Mouse (Mus musculus) heart, adult 2 months (tissue): ENCODE data around the gene Slc2a2.

Source experiments
- CTCF ChIP-seq: fragments of 200-600 bp; IDR thresholded peaks from 2 replicates; pipeline ENCODE4 v1.8.1; 2022; ENCODE audit warnings: antibody characterized with exemption, mild to moderate bottlenecking, moderate library complexity
- EP300 ChIP-seq: fragments of 200-500 bp; IDR thresholded peaks from 2 replicates; pipeline ENCODE4 v1.6.1; 2011; ENCODE audit warnings: low read depth, low read length, control low read depth; ENCODE audit not compliant: insufficient read depth
- POLR2A ChIP-seq: fragments of 200-500 bp; IDR thresholded peaks from 2 replicates; pipeline ENCODE4 v1.6.1; 2011; ENCODE audit warnings: mild to moderate bottlenecking, low read depth, low read length, control low read depth; ENCODE audit not compliant: insufficient read depth

DNA sequence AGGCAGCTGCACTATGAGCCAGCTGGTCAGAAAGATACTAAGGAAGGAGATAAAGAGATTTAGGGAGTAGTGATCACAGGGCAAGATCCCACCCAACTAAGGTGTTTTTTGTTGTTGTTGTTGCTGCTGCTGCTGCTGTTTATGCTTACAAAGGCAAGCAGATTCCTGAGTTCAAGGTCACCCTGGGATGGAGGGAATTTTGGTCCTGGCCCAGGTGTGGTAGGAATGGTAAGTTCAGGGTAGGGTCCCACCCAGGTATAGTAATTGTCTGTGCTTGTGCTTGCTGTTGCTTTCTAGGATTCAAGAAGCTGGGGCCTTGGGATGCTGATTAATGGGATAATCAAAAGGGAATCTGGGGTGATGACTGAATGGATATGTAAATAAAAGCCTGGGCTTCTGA is 51.3 kb downstream of the Slc2a2 start:
- TF ChIP-seq CTCF = no peak
- TF ChIP-seq POLR2A = no peak
- TF ChIP-seq EP300 = no peak
